Mouse (Mus musculus) layer of hippocampus, postnatal 10 days (tissue): ENCODE measurements around the gene Nanos3. TPM values are rescaled to one million over a fixed set of nuclear protein-coding genes. Genes with fewer than 3 reads are reported as not detected.

Experiments used
- DNase-seq, 2 experiments: peaks; one replicate each; pipeline ENCODE4 v3.0.0; 2021; ENCODE audit warnings: low spot score in 2 of 2
- long read RNA-seq: library from polyadenylated mRNA; stranded (forward); transcript quantifications from one replicate; pipeline ENCODE4 v2.0.0, GENCODE M21; 2023
- total RNA-seq, 2 experiments: library from RNA; stranded (reverse); gene quantifications; 2 replicates each; pipeline ENCODE4 v1.2.3; 2021

Gene Nanos3
- 1 to 10 TPM; 7.8 to 8.4 TPM for total RNA-seq
- long read RNA-seq, partial matches to known transcripts, result 0 of 15 reads
- long read RNA-seq, other reads (novel, unspliced or antisense), result 14 of 15 reads

DNA sequence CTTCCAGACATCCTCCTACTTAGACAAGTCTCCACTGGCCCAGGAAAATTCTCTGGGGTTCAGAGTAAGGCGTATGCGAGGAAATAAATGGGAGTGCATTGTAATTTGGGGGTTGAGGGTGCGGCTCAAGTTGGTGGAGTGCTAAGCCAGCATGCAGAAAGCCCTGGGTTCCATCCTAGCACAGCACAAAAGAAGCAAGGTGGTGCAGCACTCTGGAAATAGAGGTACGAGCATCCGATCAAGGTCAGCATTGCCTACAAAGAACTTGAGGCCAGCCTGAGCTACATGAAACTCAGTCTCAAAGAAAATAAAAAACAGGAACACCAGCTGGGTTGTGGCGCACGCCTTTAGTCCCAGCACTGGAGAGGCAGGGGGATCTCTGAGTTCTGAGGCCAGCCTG lies at the start of gene Nanos3:
Gene Nanos3 (minus strand): TSS at position 101 of the 400 bp plus-strand sequence.
- no peak for DNase-seq

DNA sequence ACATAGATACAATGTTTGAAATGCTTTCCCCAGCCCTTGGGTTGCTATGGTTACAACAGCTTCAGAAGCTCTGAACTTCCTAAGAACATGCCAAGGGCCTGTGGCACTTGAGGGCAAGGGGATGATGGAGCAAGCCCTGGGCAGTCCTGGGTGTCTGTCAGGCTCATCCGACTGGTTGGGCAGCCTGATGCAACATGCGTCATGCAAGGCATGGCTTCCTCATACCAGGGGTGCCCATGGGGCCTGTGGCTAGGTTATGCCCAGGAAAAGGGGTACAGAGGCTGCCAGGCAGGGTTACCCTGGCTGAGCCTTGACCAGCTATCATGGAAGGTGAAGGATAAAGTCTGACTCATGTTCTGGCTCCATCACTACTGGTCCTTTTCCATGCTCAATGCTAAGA lies 48.0 kb upstream of the Nanos3 start:
- DNase-seq, result no peak

DNA sequence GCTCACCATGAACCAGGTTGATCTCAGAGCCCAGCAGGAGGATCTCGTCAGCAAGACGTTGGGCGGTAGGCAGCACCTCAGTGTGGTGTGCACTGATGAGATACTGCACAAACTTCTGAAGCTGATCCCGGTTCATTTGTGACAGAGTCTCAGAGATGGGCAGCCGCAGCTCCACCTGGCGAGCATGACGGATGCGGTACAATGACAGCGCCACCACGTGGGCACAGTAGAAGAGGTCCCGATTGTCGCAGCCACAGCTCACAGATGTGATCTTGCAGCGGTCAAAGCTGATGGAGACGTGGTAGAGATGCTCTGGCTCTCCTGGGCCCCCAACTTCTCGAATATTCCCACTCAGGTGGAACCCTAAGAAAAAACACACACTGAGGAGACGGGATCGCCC lies 45.7 kb upstream of the Nanos3 start:
- DNase-seq, result no peak

DNA sequence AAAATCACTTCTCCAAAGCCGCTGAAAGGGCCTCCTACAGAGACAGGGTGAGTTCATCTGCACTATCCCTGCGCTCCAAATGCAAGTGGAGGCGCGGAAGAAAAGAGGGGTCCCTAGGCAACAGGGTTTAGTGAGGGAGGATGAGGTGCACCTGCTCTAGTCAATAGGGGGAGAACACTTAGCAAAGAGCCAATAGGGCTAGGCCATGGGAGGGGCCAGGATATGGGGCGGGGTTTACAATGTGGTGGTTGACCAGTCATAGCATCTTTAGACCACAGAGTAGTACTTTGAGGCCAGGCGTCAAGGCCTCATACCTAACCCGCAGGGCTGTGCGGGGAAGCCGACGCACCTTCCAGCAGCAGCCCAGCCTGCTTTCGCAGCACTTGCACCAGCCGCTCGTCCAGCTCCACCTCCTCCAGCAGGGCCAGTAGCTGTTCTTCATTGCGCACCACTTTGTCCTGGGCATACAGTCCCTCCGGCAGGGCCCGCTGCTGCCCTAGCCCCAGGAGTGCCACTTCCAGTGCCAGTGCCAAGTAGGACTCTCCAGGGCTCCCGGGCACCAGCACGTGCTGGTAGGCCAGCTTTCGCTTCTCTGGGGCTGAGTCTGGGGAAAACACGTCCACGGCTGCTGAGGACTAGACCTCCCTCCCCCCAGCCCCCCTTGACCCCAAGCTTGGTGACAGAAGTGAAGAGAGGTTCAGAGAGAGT lies 38.5 kb upstream of the Nanos3 start:
- no peak for DNase-seq

DNA sequence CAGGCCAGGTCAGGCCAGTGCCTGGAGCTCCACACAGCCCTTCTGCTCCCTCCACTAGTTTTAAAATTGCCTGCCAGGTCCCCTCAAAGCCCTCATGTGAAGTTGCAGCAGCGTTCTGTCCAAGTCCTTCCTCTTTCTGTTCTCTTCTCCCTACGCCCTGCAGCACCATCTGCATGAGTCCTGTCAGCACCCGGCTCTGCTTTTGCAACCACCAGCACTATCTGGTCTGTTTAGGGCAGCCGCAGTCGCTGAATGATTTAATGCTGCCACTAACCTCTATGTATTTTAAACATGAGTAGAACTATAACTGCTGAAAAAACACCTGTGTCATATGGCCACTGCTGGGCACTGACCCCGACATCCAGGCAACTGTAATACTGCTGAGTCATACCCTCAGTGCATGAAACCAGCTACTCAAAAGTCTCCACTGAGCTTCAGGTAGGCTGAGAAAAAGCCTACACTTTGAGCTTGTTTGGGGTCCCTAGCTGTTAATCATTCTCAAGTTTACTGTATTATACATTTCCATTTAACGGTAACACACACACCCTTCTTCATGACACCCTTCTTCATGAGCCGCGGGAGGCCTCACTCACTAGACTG lies 37.6 kb upstream of the Nanos3 start:
- DNase-seq, result no peak

- DNase-seq, result no peak
These were observed 35.1 kb upstream of the Nanos3 start for GRCm38 (mm10) chr8:84220105-84220504.

GRCm38 (mm10) chr8:84218143-84218542 lies 33.1 kb upstream of the Nanos3 start:
- DNase-seq, result no peak

- no peak for DNase-seq
These were observed 32.2 kb upstream of the Nanos3 start for GRCm38 (mm10) chr8:84217206-84217605.

DNA sequence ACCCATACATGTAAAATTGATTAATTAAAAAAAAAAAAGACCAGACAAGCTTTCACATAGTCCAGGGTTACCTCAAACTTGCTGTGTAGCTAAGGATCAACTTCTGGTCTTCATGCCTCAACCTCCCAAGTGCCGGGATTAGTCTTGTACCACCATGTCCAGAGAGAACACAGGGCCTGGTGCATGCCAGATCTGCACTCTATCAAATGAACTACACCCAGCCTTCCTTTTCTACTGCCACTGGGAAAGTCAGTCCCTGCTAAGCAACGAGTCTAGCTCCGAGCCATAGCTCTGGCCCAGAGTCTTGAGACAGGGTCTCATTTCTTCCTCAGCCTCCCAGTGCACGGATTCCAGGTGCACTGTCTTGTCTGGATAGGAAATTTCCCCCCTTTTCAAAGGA lies 28.3 kb upstream of the Nanos3 start:
- no peak for DNase-seq

GRCm38 (mm10) chr8:84211881-84212563 lies 27.0 kb upstream of the Nanos3 start:
- no peak for DNase-seq

- DNase-seq, result no peak
These were observed 26.2 kb upstream of the Nanos3 start for GRCm38 (mm10) chr8:84211202-84211601.

- peak; percentile 90 for DNase-seq
These were observed 25.3 kb upstream of the Nanos3 start for GRCm38 (mm10) chr8:84210167-84210791.

- peak in 1 of 2 experiments; percentile 23 for DNase-seq
These were observed 23.7 kb upstream of the Nanos3 start for GRCm38 (mm10) chr8:84208381-84209380.

DNA sequence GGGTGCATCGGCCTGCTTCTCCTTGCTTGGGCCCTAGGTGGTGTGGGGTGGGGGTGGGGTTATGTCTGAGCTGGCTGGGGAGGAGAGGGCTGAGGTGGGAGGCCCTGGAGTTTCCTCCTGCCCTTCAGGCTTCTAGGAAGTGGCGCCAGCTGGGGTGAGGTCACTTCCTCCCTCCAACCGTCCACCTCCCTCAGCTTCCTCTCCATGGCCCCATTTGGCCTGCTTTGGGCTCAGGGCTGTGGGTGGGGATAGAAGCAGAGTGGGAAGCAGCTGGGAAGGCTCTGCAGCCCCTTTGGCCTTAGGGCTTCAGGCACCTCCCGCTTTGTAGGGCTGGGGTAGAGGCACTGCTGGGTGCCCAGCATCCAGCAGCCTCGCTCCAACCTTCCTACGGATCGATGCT lies 22.8 kb upstream of the Nanos3 start:
- DNase-seq, result peak in 1 of 2 experiments; percentile 25

DNA sequence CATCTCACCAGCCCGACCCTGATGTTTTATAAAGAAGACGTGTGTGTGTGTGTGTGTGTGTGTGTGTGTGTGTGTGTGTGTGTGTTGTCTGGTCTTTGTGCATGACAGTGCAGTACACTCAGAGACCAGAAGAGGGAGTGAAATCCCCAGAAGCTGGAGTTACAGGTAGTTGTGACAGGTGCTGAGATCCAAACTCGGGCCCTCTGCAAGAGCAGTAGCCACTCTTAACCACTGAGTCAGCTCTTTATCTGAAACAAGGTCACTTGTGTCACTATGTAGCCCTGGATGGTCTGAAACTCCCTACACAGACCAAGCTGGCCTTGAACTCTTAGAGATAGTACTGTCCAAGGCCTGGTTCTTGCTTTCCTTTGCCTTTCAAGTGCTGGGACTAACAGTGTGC lies 21.6 kb upstream of the Nanos3 start:
- DNase-seq, result no peak

- no peak for DNase-seq
These were observed 20.1 kb upstream of the Nanos3 start for GRCm38 (mm10) chr8:84205073-84205472.

GRCm38 (mm10) chr8:84203975-84204772 lies 19.2 kb upstream of the Nanos3 start:
- peak in 1 of 2 experiments; percentile 50 for DNase-seq

GRCm38 (mm10) chr8:84202938-84203917 lies 18.2 kb upstream of the Nanos3 start:
- DNase-seq, result peak; percentile 64 to 79
